Mouse (Mus musculus) cerebellum, adult (tissue): ENCODE data around the gene Gm10645.

ENCODE experiments used
- ATAC-seq: cut with Nextera tagmentation; 2 replicates; pipeline ENCODE4 v1.9.2; 2017; ENCODE audit warnings: mild to moderate bottlenecking, moderate library complexity, mixed read lengths; ENCODE audit not compliant: insufficient number of reproducible peaks, low FRiP score, low TSS enrichment

Gm10645 gene

DNA sequence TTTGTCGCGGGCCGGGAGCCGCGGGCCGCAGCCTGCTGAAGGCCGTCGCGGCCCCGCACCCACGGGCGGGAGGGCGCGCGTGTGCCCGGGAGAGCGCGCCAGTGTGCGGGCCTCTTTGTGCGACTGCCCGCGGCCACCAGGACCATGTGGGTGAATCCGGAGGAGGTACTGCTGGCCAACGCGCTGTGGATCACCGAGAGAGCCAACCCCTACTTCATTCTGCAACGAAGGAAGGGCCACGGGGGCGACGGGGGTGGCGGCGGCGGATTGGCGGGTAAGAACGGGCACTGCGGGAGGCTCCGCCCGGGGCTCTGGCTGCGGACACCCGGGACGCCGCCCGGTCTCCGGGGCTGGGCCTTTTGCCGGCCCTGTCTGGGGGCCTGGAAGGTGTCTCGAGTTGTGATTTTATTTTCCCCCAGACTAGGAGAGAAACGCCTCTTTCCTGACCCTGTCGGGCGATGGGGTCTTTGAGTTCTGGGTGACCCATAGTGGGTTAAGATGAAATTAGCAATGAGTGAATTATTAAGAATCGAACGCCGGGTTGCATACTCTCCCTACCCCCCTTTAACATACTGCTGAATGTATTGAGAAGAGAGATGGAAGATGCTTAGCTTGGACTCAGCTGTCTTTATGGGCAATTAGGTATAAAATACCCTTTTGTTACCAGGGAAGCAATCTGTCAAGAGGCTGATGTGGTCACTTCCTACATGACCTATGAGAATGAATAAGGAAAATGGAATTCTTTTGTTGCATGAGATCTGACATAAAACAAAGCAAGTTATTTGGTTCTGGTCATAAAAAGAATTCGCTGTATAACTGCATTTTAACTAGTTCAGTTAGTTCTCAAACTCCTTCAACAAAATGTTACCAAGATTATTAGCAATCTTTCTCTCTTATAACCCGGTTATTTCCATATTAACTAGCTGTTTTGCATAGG, at the start of gene Gm10645:
Gene Gm10645 (minus strand): TSS at position 240 of the 937 bp plus-strand sequence.
- peak; percentile 56 for ATAC-seq

DNA sequence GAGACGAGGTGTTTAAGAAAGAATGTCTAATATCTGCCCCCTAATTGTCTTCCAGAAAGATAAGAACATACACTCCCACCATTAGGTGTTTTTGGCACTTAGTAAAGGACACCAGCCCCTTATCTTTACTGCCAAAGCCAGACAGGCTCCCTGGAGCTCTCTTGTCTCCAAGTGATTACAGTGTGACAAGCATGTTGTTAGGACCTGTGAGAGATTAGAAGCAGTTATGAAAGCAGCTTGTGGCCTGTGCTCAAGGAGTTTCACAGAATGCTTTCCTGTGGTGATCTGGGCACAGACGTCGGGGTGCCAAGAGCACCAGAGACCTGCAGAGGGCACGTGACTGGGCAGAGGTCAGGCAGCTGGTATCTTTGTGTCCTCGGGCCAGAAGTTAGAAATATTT, 49.1 kb upstream of the Gm10645 start:
- no peak for ATAC-seq

DNA sequence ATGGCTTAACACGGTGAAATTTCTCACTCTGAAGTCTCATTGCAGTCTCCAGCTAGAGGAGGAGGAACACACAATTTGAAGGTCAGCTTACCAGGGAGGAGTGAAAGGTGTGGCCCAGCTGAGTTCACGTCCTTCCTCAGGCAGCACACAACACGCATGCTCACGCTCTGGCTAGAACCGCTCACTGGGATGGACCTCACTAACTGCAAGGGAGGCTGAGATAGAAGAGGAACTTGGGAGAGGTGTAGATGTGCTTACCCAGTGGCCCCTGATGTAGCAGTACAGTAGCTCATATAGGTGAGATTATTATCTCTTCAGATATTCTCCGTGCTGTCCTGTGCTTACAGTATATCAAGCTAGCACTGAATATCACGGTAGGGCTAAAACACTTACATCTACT, 44.7 kb upstream of the Gm10645 start:
- no peak for ATAC-seq

DNA sequence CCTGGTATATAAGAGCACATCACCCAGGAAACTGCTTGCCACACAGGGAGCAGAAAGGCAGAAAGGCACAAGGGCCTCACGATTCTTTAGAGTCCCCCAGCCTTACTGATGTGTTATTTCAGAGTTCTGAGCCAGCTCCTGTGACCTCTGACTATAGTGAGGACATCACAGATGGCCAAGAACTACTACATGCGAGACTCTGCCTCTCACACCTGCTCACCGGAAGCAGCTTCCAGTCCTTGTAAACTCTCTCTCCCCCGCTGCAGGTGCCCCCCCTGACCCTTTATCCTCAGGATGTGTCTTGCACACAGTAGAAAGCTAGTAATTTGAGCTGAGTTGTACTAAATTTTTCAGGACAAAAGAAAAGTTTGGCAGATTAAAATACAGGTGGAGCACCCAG, 43.6 kb upstream of the Gm10645 start:
- no peak for ATAC-seq

DNA sequence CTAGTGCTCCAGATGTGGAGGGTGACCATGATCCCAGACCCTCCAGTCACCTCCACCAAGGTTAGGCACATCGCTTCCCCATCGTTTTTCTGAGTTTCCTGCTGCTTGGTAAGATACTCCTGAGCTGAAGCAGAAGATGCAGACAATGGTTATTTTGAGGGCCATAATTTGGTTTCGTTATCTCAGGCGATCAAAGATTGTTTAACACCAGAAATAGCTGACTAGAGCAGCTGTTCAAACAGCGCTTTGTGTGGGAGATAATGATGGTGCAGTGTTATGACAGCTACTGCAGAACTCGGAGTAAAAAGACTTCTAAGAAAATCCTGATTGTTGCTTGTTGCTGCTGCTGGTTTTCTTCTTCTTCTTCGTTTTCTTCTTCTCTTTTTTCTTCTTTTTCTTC, 39.9 kb upstream of the Gm10645 start:
- no peak for ATAC-seq

DNA sequence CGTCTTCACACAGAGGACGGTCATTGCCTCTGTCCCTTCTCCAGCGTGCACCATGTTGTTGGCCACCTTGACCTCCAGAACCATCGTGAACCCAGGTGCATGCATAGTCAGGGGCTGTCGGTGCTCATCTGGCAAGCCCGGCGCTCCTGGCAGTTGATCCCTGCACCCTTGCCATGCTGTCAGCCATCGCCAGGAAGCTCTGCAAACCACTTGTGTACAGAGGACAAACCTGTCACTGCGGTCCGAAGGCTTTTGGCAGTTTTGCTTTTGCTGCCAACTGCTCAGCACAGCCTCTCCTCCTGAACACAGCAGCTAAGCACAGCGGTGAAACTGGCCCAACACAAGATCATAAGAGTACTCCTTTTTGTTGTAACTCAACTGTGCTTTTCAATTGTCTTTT, 37.0 kb upstream of the Gm10645 start:
- ATAC-seq = peak; percentile 8; the same call in 1 of the 2 replicates

DNA sequence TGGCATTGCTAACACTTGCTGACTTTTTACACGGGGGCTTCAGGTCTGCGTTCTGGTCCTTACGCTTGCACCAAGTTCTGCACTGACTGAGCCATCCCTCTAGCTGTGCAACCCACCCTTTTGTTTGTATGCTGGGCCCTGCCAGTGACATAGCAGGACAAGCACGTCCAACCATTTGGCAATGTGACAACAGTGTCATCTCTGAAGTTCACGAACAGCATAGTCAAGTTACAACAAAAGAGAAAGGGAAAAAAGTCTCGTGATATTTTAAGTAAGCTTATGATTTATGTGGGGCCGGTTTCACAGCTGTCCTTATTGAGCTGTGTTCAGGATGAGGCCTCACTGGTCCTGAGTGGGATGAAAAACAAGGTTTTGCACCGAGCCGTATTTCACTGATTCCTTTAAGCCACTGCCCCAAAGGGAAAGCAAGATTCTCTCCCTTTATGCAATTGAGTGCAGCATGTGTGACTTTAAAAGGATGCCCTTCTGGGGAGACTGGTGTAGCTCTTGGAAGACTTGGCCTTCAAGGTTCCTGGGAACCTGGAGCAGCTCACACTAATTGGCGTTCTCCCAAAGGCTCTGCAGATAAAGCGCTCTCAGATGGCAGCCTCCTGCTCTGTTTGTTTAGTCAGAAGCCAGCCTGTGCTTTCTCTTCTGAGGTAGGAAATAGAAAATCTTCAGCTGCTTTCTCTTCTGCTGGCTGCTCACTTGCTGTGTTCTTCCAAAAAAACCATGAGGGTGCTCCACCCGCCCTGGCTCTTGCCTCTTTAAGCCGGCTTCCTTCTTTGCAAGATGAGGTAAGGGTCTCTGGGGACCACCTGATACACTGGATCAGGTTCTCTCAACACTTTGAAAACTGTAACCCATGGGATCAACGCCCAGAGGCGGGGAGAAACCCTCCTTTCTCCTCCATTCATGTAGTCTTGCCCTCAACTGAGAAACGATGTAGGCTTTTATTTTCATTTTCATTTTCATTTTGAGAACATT, 34.5 kb upstream of the Gm10645 start:
- peak; percentile 63 for ATAC-seq

DNA sequence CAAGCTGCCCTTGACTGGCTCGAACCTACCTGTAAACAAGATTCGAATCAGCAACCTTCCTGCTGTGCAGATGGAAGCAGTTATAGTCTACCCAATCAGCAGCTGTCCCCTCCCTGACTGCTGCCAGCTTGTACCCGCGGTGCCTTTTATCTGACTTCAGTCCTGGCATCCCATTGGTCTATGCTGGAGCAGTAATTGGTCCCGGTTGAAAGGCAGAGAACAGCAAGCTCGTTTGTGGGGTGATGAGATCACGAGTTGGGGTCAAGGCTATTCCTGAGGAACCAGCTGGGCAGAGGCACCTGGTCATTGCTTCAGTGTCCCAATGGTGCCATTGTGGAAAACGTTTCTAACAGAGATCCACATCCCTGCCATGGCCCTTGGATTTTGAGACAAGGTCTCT, 33.7 kb upstream of the Gm10645 start:
- ATAC-seq = no peak

DNA sequence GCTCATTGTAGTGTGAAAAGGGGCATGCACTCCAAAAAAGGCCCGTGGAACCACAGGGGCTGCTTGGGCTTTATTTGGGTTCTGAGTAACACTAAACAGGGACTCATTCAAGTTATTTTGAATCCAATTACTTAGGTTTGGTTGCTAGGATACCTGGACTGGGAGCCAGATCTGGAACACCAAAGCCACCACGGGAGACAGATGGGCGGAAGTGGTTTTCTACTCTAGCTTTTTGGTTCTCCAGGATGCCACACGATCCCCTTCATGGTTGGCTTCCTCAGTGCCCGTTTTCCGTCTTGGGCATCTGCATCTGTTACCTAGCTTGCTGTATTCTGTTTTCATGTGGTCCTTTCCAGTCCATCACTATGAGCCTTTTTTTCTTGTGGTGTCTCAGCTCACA, 30.1 kb upstream of the Gm10645 start:
- ATAC-seq = peak; percentile 49

DNA sequence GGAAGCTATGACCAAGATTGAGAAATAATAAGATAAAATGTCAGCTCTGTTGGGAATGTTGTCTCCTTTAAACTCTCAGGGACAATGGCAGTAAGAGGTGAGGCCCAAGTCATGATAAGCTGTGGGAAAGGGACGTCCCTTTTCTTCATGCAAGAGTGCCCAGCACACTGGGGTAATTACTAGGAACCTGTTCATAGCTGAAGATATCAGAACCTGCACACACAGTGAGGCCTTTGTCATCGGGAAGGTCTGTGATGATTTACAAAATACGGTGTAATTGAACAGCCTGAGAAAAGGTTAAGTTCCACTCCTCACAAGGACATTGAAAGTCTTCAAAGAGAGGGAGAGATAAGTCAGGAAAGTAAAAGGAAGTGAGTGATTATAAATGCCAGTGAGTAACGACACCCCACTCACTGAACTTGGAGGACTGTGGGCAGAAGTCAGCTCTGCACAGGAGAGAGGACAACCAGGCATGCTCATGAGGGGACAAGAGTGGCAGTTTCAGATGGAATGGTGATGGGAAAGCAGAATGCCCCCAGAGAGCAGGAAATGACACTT, 23.6 kb upstream of the Gm10645 start:
- no peak for ATAC-seq

DNA sequence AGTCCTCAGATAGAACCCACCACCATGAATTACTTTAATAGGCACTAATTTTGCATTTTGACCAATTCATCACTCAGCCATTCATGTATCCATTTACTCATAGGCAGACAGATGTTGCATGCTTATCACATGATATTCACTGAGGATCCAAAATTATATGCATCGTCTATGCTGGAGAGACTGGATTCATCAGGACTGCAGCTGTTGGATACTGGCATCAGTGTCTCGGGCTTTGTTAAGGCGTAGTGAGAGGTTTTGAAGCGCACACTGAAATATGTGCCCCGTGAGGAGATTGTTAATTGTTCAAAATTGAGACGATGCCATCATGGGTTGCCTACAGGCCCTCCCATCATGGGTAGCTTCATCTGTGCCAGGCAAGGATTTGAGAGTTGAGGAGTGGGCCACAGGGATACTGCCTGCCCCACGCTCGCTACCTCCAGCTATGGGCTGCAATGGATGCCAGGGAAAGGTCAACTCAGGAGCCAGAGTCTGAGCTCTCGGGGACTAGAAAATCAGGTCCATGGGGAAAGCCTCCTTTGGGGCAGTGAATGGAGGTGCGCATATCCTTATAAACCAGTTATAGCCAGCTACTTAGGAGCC, 21.5 kb upstream of the Gm10645 start:
- ATAC-seq = no peak

DNA sequence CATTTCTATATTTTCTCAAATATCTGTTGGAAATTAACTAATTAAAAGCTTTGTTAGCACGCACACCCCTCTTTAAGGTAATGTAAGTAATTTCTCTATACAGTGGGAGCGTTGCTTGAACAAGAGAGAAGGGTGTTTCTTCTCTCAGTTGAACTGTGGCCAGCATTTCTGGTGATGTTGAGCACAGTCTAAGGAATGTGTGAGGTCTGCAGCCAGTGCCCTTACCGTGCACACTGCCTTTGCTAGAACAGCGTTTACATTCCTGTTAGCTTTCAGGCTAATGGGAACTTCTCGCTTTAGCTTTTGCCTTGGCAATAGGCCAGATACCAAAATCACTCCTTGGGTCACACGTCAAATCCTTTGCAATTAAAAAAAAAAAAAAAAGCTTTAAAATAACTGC, 20.4 kb upstream of the Gm10645 start:
- no peak for ATAC-seq

DNA sequence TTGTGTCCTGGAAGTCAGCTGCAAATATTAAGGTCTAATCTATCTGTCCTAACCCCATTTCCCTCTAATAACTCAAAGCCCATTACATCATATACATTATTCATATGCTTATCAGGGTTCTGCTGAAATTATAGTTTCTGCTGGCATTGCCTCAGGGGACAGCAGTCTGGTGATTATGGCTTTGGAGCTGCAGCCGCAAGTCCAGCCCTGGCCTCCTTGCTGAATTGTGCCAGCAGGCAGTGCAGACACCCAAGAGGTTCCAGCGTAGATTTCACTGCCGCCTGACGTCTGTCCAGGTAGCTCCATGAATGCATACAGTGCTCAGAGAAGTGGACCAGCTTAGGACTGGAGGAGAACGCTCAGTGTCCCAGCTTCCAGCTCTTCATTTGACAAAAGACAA, 16.8 kb upstream of the Gm10645 start:
- no peak for ATAC-seq

DNA sequence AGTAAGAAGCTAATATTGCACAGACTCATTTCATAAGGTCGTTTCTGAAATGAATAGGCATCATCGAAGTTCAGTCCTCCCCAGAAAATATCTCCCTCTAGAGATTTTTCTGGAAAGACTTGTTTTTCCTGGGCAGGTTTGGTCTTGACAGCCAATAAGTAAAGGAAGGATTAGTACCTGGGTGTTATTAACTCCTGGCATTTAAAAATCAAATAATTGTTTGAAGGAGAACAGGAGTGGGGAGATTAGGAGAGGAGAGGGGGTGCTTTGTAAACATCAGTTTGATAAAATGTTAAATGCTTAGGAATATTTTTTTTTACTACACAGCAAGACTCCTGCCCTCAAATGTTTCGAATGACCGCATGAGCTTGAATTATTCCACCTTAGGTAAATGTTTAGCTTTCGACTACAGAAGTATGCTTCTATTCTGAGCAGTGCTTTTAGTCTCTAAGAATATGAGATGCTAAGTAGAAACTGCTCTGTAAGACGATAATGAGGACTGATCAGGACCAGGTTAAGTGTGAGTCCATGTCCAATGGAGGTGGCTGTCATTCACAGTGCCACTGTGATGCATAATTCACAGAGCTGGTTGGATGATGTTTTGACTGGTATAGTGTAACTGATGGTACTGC, 16.0 kb upstream of the Gm10645 start:
- ATAC-seq = no peak

DNA sequence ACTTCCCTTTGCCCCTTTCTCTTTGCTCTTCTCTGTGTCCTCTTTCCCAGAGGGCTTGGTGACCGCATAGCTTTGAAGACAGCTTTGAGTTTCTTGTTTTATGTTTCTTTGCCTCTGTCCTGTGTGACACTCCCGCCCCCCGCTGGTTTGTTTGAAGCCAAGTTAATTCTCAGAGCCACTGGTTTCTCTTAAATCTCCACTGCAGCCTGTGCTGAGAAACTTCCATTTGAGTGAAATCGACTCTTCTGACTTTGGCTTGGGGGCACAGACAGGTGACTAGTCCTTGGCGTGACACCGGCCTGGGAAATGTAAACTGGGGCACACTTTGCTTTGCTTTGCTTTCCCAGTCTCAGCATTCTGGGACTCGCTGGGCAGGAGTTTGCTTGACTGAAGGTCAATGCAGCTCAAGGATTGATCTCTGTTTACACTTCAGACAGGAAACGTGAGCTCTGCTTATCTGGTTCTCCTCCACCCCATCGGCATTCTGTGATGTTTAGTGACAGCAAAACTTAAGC, 12.3 kb upstream of the Gm10645 start:
- no peak for ATAC-seq

DNA sequence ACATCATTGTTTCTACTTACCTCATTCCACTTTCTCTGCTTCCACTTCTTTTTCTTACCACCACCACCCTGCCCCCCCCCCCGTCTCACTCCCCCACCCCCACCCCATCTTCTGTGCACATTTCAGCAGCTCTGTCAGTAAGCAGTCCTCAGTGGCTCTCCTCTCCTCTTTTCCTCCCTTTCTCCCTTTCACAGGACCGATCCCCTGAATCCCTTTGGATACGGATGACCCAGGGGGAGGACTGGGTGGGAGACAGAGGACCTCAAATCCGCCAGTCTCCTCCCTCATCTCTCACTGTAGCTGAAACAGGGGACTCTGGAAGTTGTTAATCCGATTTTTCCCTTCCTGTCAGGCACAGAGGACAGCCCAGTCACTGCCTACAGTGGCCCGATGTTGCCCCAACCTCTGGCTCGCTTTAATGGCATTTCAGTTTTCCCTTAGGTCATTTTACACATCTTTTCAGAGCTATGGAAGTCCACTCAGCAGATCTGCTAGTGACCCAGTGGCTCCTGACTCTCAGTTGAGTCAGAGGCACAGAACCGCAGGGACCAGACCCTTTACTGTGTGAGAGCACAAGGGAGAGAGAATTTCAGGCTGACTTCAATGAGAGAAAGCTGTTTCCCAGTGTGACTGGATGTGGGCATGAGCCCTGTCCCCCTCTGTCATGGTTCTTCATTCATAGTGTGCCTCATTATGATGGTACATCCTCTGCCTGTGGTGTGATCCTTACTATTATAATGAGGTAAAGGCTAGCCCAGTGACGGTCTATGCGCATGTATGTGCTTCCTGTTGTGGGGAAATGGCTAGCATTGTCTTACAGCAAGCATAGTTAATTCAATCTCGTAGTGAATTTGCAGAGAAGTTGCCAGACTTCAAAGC, 11.6 kb upstream of the Gm10645 start:
- ATAC-seq = no peak

DNA sequence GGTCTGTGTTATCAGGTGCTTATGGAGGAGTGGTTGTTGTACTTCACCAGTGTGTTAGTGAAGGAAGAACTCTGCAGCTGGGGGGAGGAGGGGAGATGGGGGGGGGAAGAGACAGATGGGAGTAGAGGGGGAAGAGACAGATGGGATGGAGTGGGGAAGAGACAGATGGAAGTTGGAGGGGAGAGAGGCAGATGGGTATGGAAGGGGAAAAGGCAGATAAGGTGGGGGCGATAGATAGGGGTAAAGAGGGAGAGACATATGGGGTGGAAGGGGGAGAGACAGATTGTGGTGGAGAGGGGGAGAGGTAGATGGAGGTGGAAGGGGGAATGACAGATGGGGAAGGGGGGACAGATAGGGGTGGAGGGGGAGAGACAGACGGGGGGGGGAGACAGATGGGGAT, 10.8 kb upstream of the Gm10645 start:
- no peak for ATAC-seq

DNA sequence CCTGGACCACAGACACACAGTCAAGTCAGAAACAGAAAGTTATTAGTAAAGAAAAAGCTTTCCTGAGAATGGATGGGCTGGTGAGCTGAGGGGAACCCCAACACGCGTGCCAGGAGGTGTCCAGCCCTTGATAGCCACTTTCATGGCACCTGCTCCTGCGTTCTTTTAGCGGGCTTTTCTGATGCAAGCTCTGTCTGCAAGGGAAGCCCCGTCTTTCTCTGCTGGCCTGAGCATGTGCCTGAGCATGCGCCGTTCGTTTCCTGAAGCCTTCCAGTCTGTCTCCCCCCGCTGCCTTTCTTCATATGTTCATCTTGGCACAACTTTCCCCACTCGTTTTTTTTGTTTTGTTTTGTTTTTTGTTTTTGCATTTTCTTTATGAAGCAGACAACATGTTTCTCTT, 9.7 kb upstream of the Gm10645 start:
- peak; percentile 72 for ATAC-seq

DNA sequence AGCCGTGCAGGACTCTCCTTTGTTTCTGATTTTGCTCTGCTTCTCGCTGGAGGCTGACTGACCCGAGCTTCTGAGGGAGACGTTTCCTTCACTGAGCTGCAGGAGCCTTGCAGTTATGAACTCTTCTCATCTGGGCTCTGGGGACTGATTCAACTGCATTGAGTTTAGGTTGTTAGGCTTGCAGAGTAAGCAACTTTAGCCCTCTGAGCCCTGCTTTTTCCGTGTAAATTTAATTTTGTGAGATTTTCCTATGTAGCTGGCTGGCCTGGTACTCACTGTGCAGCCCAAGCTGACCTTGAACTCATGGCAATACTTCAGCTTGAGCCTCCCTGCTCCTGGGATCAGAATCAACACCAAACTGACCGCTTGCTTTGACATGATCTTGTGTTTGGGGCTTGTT, 4.9 kb upstream of the Gm10645 start:
- no peak for ATAC-seq
